Mouse (Mus musculus) midbrain, postnatal 0 days (tissue): ENCODE measurements around the gene Ccdc142. TPM values are rescaled to one million over a fixed set of nuclear protein-coding genes. Genes with fewer than 3 reads are reported as not detected.

ENCODE experiments used
- ATAC-seq: fragments of 200-750 bp; cut with Nextera tagmentation; 2 replicates; pipeline ENCODE4 v1.8.0; 2017; ENCODE audit warnings: moderate number of reproducible peaks, mild to moderate bottlenecking, moderate TSS enrichment, moderate library complexity; ENCODE audit not compliant: low FRiP score
- DNase-seq: peaks from one replicate; pipeline ENCODE4 v3.0.0-alpha.2; 2015; ENCODE audit warnings: low spot score
- H3K27ac ChIP-seq: fragments of 300-500 bp; sonication (generic); 2 replicates; pipeline ENCODE4 v1.5.1; 2014; ENCODE audit warnings: low read depth, mild to moderate bottlenecking, low read length, mixed read lengths
- H3K27me3 ChIP-seq: fragments of 300-500 bp; sonication (generic); 2 replicates; pipeline ENCODE4 v1.6.1; 2014; ENCODE audit warnings: low read length, control low read depth, mixed read lengths; ENCODE audit not compliant: insufficient read depth
- H3K36me3 ChIP-seq: fragments of 300-500 bp; sonication (generic); 2 replicates; pipeline ENCODE4 v1.6.1; 2014; ENCODE audit warnings: low read length, control low read depth, mixed read lengths; ENCODE audit not compliant: insufficient read depth
- H3K4me1 ChIP-seq: fragments of 300-500 bp; sonication (generic); 2 replicates; pipeline ENCODE4 v1.6.1; 2014; ENCODE audit warnings: mild to moderate bottlenecking, control low read depth, antibody characterized with exemption, low read length, mixed read lengths; ENCODE audit not compliant: insufficient read depth
- H3K4me2 ChIP-seq: fragments of 300-500 bp; sonication (generic); 2 replicates; pipeline ENCODE4 v1.6.1; 2014; ENCODE audit warnings: low read depth, mild to moderate bottlenecking, low read length, mixed read lengths; ENCODE audit not compliant: poor library complexity, severe bottlenecking
- H3K4me3 ChIP-seq: fragments of 300-500 bp; sonication (generic); 2 replicates; pipeline ENCODE4 v1.5.1; 2014; ENCODE audit warnings: low read depth, mild to moderate bottlenecking, low read length, moderate library complexity
- H3K9ac ChIP-seq: fragments of 300-500 bp; sonication (generic); replicated peaks from 2 replicates; pipeline ENCODE4 v1.6.1; 2014; ENCODE audit warnings: mild to moderate bottlenecking, low read length, moderate library complexity, mixed read lengths; ENCODE audit not compliant: poor library complexity, severe bottlenecking
- H3K9me3 ChIP-seq: fragments of 300-500 bp; sonication (generic); 2 replicates; pipeline ENCODE4 v1.6.1; 2016; ENCODE audit warnings: low read length, control low read depth
- CTCF ChIP-seq: IDR thresholded peaks from 2 replicates; pipeline ENCODE4 v1.5.1; 2016; ENCODE audit warnings: antibody characterized with exemption, mild to moderate bottlenecking
- WGBS: fragments of 180-500 bp; shearing (Covaris S2); extraction: QIAGEN DNeasy Blood & Tissue Kit; methylation state at CpG from one replicate; pipeline ENCODE4 v1.1.7; 2014; 5-methylcytosine and 5-hydroxymethylcytosine counted together
- polyA plus RNA-seq: library from polyadenylated mRNA; unstranded; fragments of >200 nt; fragmentation: Nextera tagmentation; extraction: Ambion mirVana; gene quantifications from 2 replicates; pipeline ENCODE4 v1.2.1, GENCODE M21; 2015
- total RNA-seq: library from RNA; depleted of rRNA; stranded (reverse); fragments of >200 nt; gene quantifications from 2 replicates; pipeline ENCODE4 v1.2.3, GENCODE M21; 2014

Ccdc142 gene
- total and polyA plus RNA-seq, 2 experiments from 2014 or later: 6.0 to 13.6 TPM

GRCm38 (mm10) chr6:83142211-83142731 is 40.9 kb downstream of the Ccdc142 start:
- Histone ChIP-seq H3K27ac (peak overlapping the region; percentile 38), H3K4me2 (peak overlapping the region; percentile 72), H3K4me3 (peak overlapping the region; percentile 41), H3K4me1 (peaks cover 4% of the 10 kb centered on the region; the same call in 1 of the 2 replicates), H3K9me3 (no peaks in the 10 kb centered on the region), H3K9ac (peak overlapping the region; percentile 69), H3K36me3 (no peaks in the 10 kb centered on the region), H3K27me3 (peaks cover 4% of the 10 kb centered on the region; the same call in 1 of the 2 replicates)
- DNase-seq (no peak), ATAC-seq (peak; percentile 36)
- WGBS: 4% methylated on average over 41 of the region's 41 CpGs
- TF ChIP-seq CTCF: no peak

GRCm38 (mm10) chr6:83142886-83143285 is 41.5 kb downstream of the Ccdc142 start:
- Histone ChIP-seq H3K9me3 (no peaks in the 10 kb centered on the region), H3K36me3 (no peaks in the 10 kb centered on the region), H3K4me1 (peaks cover 4% of the 10 kb centered on the region; the same call in 1 of the 2 replicates), H3K4me3 (peak overlapping the region; percentile 41; the same call in 1 of the 2 replicates), H3K9ac (no peak overlapping the region), H3K4me2 (peak overlapping the region; percentile 72), H3K27ac (no peak overlapping the region), H3K27me3 (no peaks in the 10 kb centered on the region)
- TF ChIP-seq CTCF: no peak
- ATAC-seq: no peak
- no peak for DNase-seq
- WGBS: 55% methylated on average over 11 of the region's 11 CpGs

GRCm38 (mm10) chr6:83145209-83145608 is 43.8 kb downstream of the Ccdc142 start:
- Histone ChIP-seq H3K4me2 (no peak overlapping the region), H3K9ac (no peak overlapping the region), H3K27ac (no peak overlapping the region), H3K27me3 (no peaks in the 10 kb centered on the region), H3K4me3 (no peak overlapping the region), H3K4me1 (peaks cover 4% of the 10 kb centered on the region; the same call in 1 of the 2 replicates), H3K9me3 (no peaks in the 10 kb centered on the region), H3K36me3 (0 out of 2 replicates have a peak, but pooled peaks cover 2% of the 10 kb centered on the region)
- TF ChIP-seq CTCF: no peak
- ATAC-seq: no peak
- DNase-seq: no peak
- 80% methylated on average over 2 of the region's 2 CpGs for WGBS

GRCm38 (mm10) chr6:83145805-83146204 is 44.4 kb downstream of the Ccdc142 start:
- no peak overlapping the region for H3K4me3 ChIP-seq
- H3K9ac ChIP-seq: no peak overlapping the region
- no peak for DNase-seq
- TF ChIP-seq CTCF: no peak
- H3K27me3 ChIP-seq: no peaks in the 10 kb centered on the region
- H3K9me3 ChIP-seq: no peaks in the 10 kb centered on the region
- ATAC-seq: no peak
- no peak overlapping the region for H3K27ac ChIP-seq
- H3K36me3 ChIP-seq: 0 out of 2 replicates have a peak, but pooled peaks cover 2% of the 10 kb centered on the region
- peaks cover 4% of the 10 kb centered on the region; the same call in 1 of the 2 replicates for H3K4me1 ChIP-seq
- no peak overlapping the region for H3K4me2 ChIP-seq
- WGBS: 81% methylated on average over 9 of the region's 9 CpGs

GRCm38 (mm10) chr6:83147280-83147679 is 45.9 kb downstream of the Ccdc142 start:
- no peaks in the 10 kb centered on the region for H3K9me3 ChIP-seq
- no peak for DNase-seq
- 50% methylated on average over 5 of the region's 7 CpGs for WGBS
- no peak overlapping the region for H3K27ac ChIP-seq
- no peak overlapping the region for H3K4me3 ChIP-seq
- 0 out of 2 replicates have a peak, but pooled peaks cover 2% of the 10 kb centered on the region for H3K36me3 ChIP-seq
- 0 out of 2 replicates have a peak, but pooled peaks cover under 1% of the 10 kb centered on the region for H3K4me1 ChIP-seq
- no peak overlapping the region for H3K4me2 ChIP-seq
- no peak overlapping the region for H3K9ac ChIP-seq
- no peak for ATAC-seq
- H3K27me3 ChIP-seq: no peaks in the 10 kb centered on the region
- no peak for TF ChIP-seq CTCF

GRCm38 (mm10) chr6:83151721-83152120 is 50.3 kb downstream of the Ccdc142 start:
- H3K4me2 ChIP-seq: no peak overlapping the region
- no peaks in the 10 kb centered on the region for H3K9me3 ChIP-seq
- 0 out of 2 replicates have a peak, but pooled peaks cover 14% of the 10 kb centered on the region for H3K36me3 ChIP-seq
- ATAC-seq (no peak), DNase-seq (no peak)
- no peak overlapping the region for H3K4me3 ChIP-seq
- 26% methylated on average over 8 of the region's 8 CpGs for WGBS
- no peak for TF ChIP-seq CTCF
- H3K27ac ChIP-seq: no peak overlapping the region
- H3K4me1 ChIP-seq: peaks cover 9% of the 10 kb centered on the region; the same call in 1 of the 2 replicates
- no peak overlapping the region; the same call in 1 of the 2 replicates for H3K9ac ChIP-seq
- no peaks in the 10 kb centered on the region for H3K27me3 ChIP-seq
